Mouse (Mus musculus) c-Kit-positive CD71-positive TER-119-negative erythroid progenitor cells, embryonic 14.5 days (primary cell): ENCODE data around the gene Trpv5.

Source experiments
- DNase-seq: peaks from one replicate; pipeline ENCODE4 v3.0.0-alpha.2; 2013; ENCODE audit warnings: low read depth

Trpv5 gene

GRCm38 (mm10) chr6:41640449-41640848 is 40.1 kb downstream of the Trpv5 start:
- DNase-seq = no peak

DNA sequence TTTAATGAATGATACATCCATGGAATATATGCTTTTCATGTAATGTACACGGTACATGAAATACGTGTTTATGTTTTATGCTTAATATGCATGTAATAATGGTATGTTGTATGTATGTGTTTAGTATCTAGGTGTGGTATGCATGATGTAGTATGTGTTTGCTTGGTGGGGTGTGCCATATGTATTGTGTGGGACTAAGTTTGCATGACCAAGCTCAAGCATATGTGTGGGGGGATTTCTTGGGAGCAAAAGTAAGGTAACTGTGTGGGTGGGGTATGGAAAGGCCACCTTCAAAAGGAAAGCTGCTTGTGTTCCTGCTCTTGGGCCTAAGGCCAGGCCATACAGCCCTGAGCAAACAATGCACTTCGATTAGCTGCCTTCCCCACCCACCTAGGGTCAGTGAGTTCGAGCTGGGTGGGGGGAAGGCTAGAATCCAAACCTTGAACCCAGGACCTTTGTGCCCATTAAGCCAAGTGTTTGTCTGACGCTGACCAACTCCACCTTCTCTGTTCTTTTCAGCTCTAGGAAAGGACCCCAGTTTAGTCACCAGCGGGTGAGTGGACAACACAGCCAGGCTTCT is 42.6 kb downstream of the Trpv5 start:
- DNase-seq = no peak

DNA sequence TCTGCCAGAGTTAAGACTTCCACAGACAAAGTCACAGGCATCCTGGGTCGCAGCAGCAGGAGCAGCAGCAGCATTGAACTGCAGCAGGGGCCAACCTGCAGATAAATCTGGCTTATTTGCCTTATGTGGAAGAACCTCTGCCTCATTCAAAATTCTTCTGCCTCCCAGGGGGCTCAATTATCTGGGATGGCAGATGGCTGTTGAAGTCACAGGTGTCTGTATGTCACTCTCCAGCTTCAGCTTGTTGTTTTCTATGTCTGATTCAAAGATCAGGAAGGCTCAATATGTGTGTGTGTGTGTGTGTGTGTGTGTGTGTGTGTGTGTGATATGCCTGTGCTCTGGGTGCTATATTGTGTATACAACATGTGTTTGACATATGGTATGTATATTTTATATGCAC is 43.2 kb downstream of the Trpv5 start:
- no peak for DNase-seq

DNA sequence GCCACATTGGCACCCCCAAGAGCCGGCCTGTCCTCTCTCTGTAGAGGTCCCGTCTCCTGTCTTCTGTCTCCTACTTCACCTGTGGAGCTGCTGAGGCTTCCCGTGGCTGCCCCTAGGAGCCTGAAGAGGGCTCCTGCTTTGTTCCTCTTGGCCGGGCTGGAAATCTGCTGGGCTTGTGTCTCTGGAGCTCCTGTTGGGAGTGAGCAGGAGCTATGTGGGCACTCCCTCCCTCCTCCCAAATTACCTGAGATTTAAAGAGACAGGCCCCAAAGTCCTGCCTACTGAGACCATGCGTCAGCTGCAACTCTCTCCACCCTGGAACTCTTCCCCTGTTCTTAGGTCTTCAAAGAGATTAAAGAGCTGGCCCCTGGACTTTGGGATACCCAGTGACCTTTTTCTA is 44.4 kb downstream of the Trpv5 start, which contains the start of gene Trpv6:
TSS of gene Trpv6 (minus strand) at position 228 of the 400 bp plus-strand sequence.
- DNase-seq = no peak

DNA sequence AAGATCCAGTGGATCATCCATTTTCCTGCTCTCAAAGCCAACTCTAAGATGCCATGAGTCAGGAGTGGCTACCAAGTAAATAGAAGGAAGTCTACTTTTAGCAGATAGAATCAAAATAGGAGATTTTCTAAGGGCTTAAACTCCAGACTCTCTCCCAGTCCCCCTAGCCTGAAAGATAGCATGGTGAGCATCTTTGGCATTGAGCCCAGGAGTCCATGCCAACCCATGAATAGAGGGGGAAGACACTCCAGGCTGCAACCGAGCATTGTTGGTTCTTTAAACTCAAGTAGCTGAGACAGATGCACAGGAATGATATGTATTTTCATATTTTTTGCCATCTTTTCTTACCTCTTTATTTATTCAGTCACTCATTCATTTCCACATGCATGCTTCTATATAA is 45.4 kb downstream of the Trpv5 start:
- no peak for DNase-seq

DNA sequence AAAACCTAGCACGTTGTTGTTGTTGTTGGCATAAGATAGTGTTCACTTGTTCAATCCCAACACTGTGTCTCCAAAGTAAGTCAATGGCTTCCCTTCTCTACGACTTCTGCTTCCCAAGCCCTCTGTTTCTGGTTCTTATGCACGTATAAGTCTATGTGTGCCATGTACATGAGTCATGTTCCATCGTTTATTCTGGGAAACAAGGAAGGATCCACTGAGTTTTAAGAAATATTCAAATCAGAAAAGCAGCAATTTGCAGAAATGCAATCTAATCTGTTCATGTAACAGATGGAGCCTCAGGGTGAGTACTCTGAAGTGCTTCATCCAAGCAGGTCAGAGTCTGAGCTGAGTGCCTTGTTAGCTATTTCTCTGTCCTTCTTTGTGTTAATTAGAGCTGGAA is 49.0 kb downstream of the Trpv5 start:
- no peak for DNase-seq

- no peak for DNase-seq
These were observed 49.8 kb downstream of the Trpv5 start for GRCm38 (mm10) chr6:41630791-41631190.

- no peak for DNase-seq
These were observed 52.4 kb downstream of the Trpv5 start for GRCm38 (mm10) chr6:41628180-41628579.

DNA sequence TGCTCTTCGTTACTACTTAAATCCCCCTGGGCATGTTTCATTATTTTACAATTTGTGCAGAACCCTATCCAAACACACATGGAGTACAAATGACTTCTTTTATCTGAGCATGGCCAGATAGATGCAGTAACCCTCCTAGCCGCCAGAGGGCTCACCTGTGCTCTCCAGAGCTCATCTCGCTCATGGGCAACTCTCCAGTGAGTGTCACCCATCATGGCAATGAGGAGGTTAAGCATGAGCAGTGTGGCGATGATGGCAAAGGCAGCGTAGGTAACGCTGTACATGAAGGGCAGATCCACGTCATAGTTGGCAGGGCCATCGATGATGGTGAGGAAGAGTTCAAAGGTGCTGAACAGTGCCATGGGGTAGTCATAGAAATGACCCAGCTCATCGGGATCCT is 57.9 kb downstream of the Trpv5 start:
- DNase-seq = peak; percentile 27

DNA sequence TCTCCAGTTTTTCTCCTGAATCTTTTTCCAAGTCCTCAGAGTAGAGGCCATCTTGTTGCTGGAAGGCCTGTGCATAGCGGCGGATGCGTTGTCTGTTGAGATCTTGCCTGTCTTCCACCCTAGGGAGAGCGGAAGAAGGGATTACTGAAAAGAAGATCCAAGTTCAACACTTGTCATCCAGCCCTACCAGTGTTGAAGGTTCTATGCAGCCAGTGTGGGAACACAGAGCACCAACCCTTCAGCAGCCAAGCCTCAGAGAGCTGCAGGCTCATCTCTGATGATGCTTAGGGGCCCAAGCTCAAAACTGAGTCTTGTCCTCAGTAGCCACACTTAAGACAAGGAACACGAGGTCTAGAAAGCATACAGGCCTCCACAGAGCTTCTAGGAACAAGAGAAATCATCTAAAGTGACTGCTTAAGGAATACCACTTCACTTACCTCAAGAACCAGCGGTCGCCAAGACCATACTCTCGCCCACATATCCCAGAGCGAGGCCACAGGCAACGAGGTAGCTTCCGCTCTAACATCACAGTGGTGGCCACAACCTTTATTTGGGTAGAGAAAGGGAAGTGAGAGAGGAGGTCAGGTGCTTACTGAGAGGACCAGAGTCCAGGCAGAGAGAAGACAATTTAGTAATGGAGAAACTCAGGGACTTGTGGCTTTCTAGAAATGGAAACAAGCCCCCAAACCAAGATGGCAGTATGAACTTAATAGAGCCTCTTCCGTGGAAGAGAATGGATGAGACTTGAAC is 59.2 kb downstream of the Trpv5 start:
- no peak for DNase-seq

- no peak for DNase-seq
These were observed 60.3 kb downstream of the Trpv5 start for GRCm38 (mm10) chr6:41620173-41620798.

GRCm38 (mm10) chr6:41607637-41608036 is 72.9 kb downstream of the Trpv5 start:
- no peak for DNase-seq

DNA sequence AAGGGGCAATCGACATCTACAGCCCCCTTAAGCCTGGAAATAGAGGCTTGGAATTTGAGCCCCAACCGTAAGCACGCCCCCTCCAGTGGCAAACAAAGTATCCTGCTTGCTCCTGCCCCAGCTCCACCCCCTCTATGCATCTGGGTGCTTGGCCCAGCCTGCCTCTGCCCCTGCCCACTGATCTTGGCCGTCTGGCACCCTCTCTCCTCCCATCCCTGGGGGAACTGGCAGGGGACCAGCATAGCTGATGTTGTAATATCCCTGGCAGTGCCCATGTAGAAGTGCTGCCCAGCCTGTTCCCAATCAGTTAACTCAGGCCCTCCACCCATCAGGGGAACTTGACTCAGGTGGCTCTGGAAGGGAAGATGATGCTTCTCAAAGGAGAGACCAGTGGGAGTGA is 74.4 kb downstream of the Trpv5 start:
- no peak for DNase-seq

GRCm38 (mm10) chr6:41605794-41606104 is 74.8 kb downstream of the Trpv5 start:
- no peak for DNase-seq

DNA sequence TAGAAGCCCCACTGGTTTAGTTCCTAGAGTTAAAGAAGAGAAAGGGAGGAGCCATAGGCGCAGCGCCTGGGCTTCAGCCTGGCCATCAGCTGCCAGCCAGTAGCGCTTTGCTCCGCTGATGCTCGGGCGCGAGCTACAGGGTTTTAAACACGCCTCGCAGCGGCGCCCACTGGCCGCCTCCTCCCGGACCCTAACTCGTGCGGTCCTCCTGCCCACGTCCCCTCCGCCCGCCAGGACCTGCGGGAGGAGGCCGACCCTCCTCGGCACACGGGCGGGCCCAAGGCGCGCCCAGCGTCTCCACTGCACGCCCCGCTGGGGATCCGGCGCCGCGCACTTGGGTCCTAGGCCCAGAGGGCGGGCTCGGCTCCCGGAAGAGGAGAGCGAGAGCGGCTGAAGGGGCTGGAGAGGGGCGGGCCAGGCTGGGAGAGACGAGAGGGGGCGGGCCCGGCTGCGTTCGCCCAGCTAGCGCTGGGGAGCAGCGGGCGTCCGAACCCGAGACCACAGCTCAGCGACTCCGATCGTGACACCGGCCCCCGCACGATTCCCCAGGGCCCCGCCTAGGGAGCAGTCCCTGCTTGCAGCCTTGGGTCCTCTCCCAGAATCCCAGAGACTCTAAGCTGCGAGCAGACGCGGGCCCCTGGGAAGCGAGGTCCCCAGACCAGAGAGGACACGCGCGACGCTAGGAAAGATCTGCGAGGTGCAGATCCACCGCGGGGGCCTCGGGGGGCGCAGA is 75.3 kb downstream of the Trpv5 start, which contains the start of gene Ephb6:
TSS of gene Ephb6 (plus strand) at position 422 of the 733 bp plus-strand sequence.
- DNase-seq = peak; percentile 38

DNA sequence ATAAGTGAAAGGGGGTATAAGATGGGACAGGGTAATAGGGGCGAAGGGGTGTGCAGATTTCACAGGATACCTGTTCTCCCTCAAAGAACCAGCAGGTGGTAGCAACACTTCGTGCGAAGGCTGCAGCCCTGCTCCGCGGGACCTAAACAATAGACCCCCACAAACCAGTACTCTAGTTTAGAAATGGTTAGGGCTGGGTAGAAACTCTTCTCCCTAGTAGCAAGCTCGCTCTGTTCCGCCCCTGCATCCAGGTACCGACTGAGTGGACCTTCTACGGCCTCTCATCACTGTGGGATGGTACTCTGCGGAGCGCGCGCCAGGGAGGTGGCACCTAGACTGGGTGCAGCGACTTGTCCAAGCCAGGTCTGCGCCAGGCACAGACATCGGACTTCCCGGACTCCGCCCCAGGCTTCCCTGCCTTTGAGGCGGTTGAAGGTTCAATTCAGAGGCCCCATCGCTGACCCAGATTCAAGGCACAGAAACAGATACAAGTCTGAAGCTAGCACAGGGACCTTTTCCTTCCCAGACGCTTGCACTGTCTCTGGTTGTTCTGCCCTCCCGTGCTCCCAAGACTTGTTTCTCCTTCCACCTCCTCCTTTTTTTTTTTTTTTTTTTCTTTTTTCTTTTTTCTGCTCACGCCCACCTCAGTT is 76.0 kb downstream of the Trpv5 start:
- peak; percentile 37 for DNase-seq
